Mouse (Mus musculus) retina, embryonic 14.5 days (tissue): ENCODE measurements around the gene Nacc1.

Experiments used
- DNase-seq: peaks from one replicate; pipeline ENCODE4 v3.0.0-alpha.2; 2015; ENCODE audit warnings: low spot score

Nacc1 gene

GRCm38 (mm10) chr8:84687705-84688100, at the start of gene Nacc1:
Gene Nacc1 (minus strand): TSS chr8:84687862.
- DNase-seq: peak; percentile 92

- no peak for DNase-seq
These were observed 48.9 kb upstream of the Nacc1 start for GRCm38 (mm10) chr8:84736521-84736920.

GRCm38 (mm10) chr8:84735597-84735996, 47.9 kb upstream of the Nacc1 start:
- no peak for DNase-seq

- DNase-seq: no peak
These were observed 47.0 kb upstream of the Nacc1 start for GRCm38 (mm10) chr8:84734680-84735079.

- no peak for DNase-seq
These were observed 46.3 kb upstream of the Nacc1 start for GRCm38 (mm10) chr8:84733959-84734358.

- no peak for DNase-seq
These were observed 45.3 kb upstream of the Nacc1 start for GRCm38 (mm10) chr8:84732996-84733395.

- no peak for DNase-seq
These were observed 44.9 kb upstream of the Nacc1 start for GRCm38 (mm10) chr8:84732545-84732944.

- no peak for DNase-seq
These were observed 43.9 kb upstream of the Nacc1 start for GRCm38 (mm10) chr8:84731371-84732177.

- no peak for DNase-seq
These were observed 43.1 kb upstream of the Nacc1 start for GRCm38 (mm10) chr8:84730541-84731370.

- DNase-seq: no peak
These were observed 42.3 kb upstream of the Nacc1 start for GRCm38 (mm10) chr8:84729921-84730362.

GRCm38 (mm10) chr8:84728474-84728873, 40.8 kb upstream of the Nacc1 start:
- DNase-seq: no peak

GRCm38 (mm10) chr8:84725941-84726259, 38.2 kb upstream of the Nacc1 start:
- DNase-seq: no peak

GRCm38 (mm10) chr8:84725246-84725940, 37.7 kb upstream of the Nacc1 start:
- no peak for DNase-seq

- no peak for DNase-seq
These were observed 37.0 kb upstream of the Nacc1 start for GRCm38 (mm10) chr8:84724683-84725082.

- no peak for DNase-seq
These were observed 35.9 kb upstream of the Nacc1 start for GRCm38 (mm10) chr8:84723571-84723900.

GRCm38 (mm10) chr8:84722850-84723570, 35.3 kb upstream of the Nacc1 start, which contains the start of gene G430095P16Rik:
Gene G430095P16Rik (plus strand): TSS chr8:84723007.
- DNase-seq: no peak

GRCm38 (mm10) chr8:84722530-84722849, 34.8 kb upstream of the Nacc1 start:
- no peak for DNase-seq

- no peak for DNase-seq
These were observed 31.5 kb upstream of the Nacc1 start for GRCm38 (mm10) chr8:84718959-84719690.

GRCm38 (mm10) chr8:84718476-84718875, 30.8 kb upstream of the Nacc1 start:
- DNase-seq: no peak

GRCm38 (mm10) chr8:84716790-84717189, 29.1 kb upstream of the Nacc1 start:
- no peak for DNase-seq

GRCm38 (mm10) chr8:84715893-84716468, 28.3 kb upstream of the Nacc1 start:
- DNase-seq: no peak
